ENCODE assay signal across 8 mouse cellular contexts in the genomic region with DNA sequence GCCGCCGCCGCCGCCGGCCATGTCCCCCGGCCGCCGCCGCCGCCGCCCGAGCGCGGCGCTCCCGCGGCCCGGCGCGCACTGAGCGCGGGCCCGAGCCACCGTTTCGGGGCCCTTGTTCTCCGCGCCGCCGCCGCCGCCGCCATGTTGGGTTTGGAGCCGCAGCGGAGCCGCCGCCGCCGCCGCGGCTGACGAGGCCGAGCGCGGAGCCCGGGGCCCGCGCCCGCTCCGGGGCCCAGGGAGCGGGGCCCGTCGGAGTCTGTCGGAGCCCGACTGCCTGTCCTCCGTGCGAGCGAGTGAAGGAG. TPM values are rescaled to one million over a fixed set of nuclear protein-coding genes. Genes with fewer than 3 reads are reported as not detected.
A peak's percentile ranks its signal among the peaks of the same experiment; 100 is the strongest.
DNase-seq lines count a peak whose midpoint lies in the region; ATAC-seq and TF ChIP-seq lines count a peak whose summit lies in the region.

No protein-coding gene starts in this region.

- peak in 1 of 2 experiments; percentile 6 for DNase-seq in spleen, adult 2 months (ENCODE audit: low read depth in 1 of 2, low spot score in 2 of 2)
- no peak for DNase-seq in spleen, postnatal 10 days (ENCODE audit: low spot score in 2 of 2)
- no peak for DNase-seq in stomach, postnatal 0 days (ENCODE audit: low spot score)
- no peak for DNase-seq in frontal cortex, adult 2 months (ENCODE audit: extremely low spot score in 1 of 2, low spot score in 1 of 2)
- no peak for DNase-seq in layer of hippocampus, adult 9-10 months (ENCODE audit: low spot score)

- H3K36me3 ChIP-seq in erythroblast, embryonic 14.5 days (ENCODE audit: control insufficient read depth) = peaks cover 27% of the 10 kb centered on the region
- H3K36me3 ChIP-seq in spleen, adult 2 months (ENCODE audit: control insufficient read depth, insufficient read depth, low read length) = no peaks in the 10 kb centered on the region
- no peaks in the 10 kb centered on the region for H3K36me3 ChIP-seq in limb, embryonic 15.5 days
- H3K36me3 ChIP-seq in stomach, postnatal 0 days (ENCODE audit: control insufficient read depth, insufficient read depth, low read length) = no peaks in the 10 kb centered on the region

- peak overlapping the region; percentile 88 for H3K27ac ChIP-seq in spleen, adult 2 months (ENCODE audit: insufficient read depth, low read length)
- H3K27ac ChIP-seq in limb, embryonic 15.5 days = peak overlapping the region; percentile 94
- H3K27ac ChIP-seq in stomach, postnatal 0 days (replicated peaks) = peak overlapping the region; percentile 93

- peak overlapping the region; percentile 90 for H3K4me3 ChIP-seq in erythroblast, embryonic 14.5 days (replicated peaks)
- peak overlapping the region; percentile 71 for H3K4me3 ChIP-seq in spleen, adult 2 months (ENCODE audit: extremely low read depth, insufficient read depth, insufficient read length)
- H3K4me3 ChIP-seq in limb, embryonic 15.5 days = peak overlapping the region; percentile 95
- H3K4me3 ChIP-seq in stomach, postnatal 0 days (ENCODE audit: low read depth, low read length) = peak overlapping the region; percentile 98

- H3K9me3 ChIP-seq in erythroblast, embryonic 14.5 days (ENCODE audit: control insufficient read depth, low read length) = no peaks in the 10 kb centered on the region
- no peaks in the 10 kb centered on the region for H3K9me3 ChIP-seq in limb, embryonic 15.5 days
- H3K9me3 ChIP-seq in stomach, postnatal 0 days (ENCODE audit: control insufficient read depth, low read length) = no peaks in the 10 kb centered on the region

- no peak for TF ChIP-seq CTCF in spleen, adult 2 months (IDR thresholded peaks at IDR 0.05; ENCODE audit: extremely low read depth, insufficient read depth, insufficient read length, insufficient replicate concordance)
- no peak for TF ChIP-seq CTCF in stomach, postnatal 0 days (IDR thresholded peaks at IDR 0.05; ENCODE audit: low read depth)

- peak overlapping the region; percentile 70 for H3K4me2 ChIP-seq in limb, embryonic 15.5 days
- H3K4me2 ChIP-seq in stomach, postnatal 0 days (replicated peaks; ENCODE audit: low read depth) = peak overlapping the region; percentile 76

- no peak for ATAC-seq in erythroblast, adult 5-6 weeks (replicated peaks; ENCODE audit: low FRiP score, poor library complexity, severe bottlenecking)
- peak; percentile 7; the same call in 1 of the 2 replicates for ATAC-seq in limb, embryonic 15.5 days (ENCODE audit: insufficient number of reproducible peaks, low FRiP score, low TSS enrichment, low read depth)
- ATAC-seq in stomach, postnatal 0 days (ENCODE audit: low FRiP score, low TSS enrichment) = no peak; the same call in 1 of the 2 replicates

- TF ChIP-seq EP300 in stomach, postnatal 0 days (optimal IDR thresholded peaks at IDR 0.05) = no peak

- no peaks in the 10 kb centered on the region for H3K27me3 ChIP-seq in erythroblast, embryonic 14.5 days (ENCODE audit: control insufficient read depth)
- no peaks in the 10 kb centered on the region for H3K27me3 ChIP-seq in spleen, adult 2 months (ENCODE audit: control insufficient read depth, insufficient read depth, low read length)
- no peaks in the 10 kb centered on the region for H3K27me3 ChIP-seq in limb, embryonic 15.5 days
- no peaks in the 10 kb centered on the region for H3K27me3 ChIP-seq in stomach, postnatal 0 days (ENCODE audit: control insufficient read depth, insufficient read depth, low read length)

- peaks cover 72% of the 10 kb centered on the region for H3K4me1 ChIP-seq in erythroblast, embryonic 14.5 days (ENCODE audit: control insufficient read depth)
- H3K4me1 ChIP-seq in spleen, adult 2 months (ENCODE audit: control insufficient read depth, insufficient read depth, insufficient read length) = peaks cover 11% of the 10 kb centered on the region; the same call in 1 of the 2 replicates
- peaks cover 27% of the 10 kb centered on the region for H3K4me1 ChIP-seq in limb, embryonic 15.5 days
- H3K4me1 ChIP-seq in stomach, postnatal 0 days (replicated peaks; ENCODE audit: control insufficient read depth, insufficient read depth) = peaks cover 7% of the 10 kb centered on the region

- whole genome bisulfite sequencing in spleen, adult 2 months = 2% methylated on average over 57 of the region's 57 CpGs
- WGBS in limb, embryonic 15.5 days = 0% methylated on average over 28 of the region's 57 CpGs
- under 1% methylated on average over 21 of the region's 57 CpGs for WGBS in stomach, postnatal 0 days

- peak overlapping the region; percentile 99 for H3K9ac ChIP-seq in limb, embryonic 15.5 days
- H3K9ac ChIP-seq in stomach, postnatal 0 days (ENCODE audit: low read length) = peak overlapping the region; percentile 99

- no peak for TF ChIP-seq POLR2A in spleen, adult 2 months (IDR thresholded peaks at IDR 0.05; ENCODE audit: low read depth, low read length)

RNA-seq across cellular contexts. Expression of a gene that starts 0.2 kb away (rescaled TPM):
- polyA plus RNA-seq in erythroblast, embryonic 14.5 days (2012) = 4.4 and 4.6 TPM in 2 replicates
- total RNA-seq in erythroblast, adult 5-6 weeks (2015; ENCODE audit: low replicate concordance) = 33.6 and 39.0 TPM in 2 replicates
- total RNA-seq in erythroblast, adult 5-6 weeks (2017; ENCODE audit: low replicate concordance) = 57.8 and 59.4 TPM in 2 replicates
- 47.7 and 55.6 TPM in 2 replicates for polyA plus RNA-seq in spleen, adult 2 months (2012; rRNA removed)
- 18.6 and 19.9 TPM in 2 replicates for polyA plus RNA-seq in limb, embryonic 15.5 days (2015; fragmentation: Nextera tagmentation; extraction: Ambion mirVana)
- polyA plus RNA-seq in stomach, postnatal 0 days (2015; fragmentation: Nextera tagmentation; extraction: Ambion mirVana) = 25.2 and 39.8 TPM in 2 replicates
- polyA plus RNA-seq in frontal cortex, adult 2 months (2012; rRNA removed) = 70.2 and 71.3 TPM in 2 replicates

RNA-seq across cellular contexts. Expression of a gene that starts 40.3 kb away (rescaled TPM):
- polyA plus RNA-seq in erythroblast, embryonic 14.5 days (2012) = 0.03 and 0.14 TPM in 2 replicates
- total RNA-seq in erythroblast, adult 5-6 weeks (2015; ENCODE audit: low replicate concordance) = not detected in 2 replicates
- not detected in 2 replicates for total RNA-seq in erythroblast, adult 5-6 weeks (2017; ENCODE audit: low replicate concordance)
- polyA plus RNA-seq in spleen, adult 2 months (2012; rRNA removed) = 0.20 and 0.22 TPM in 2 replicates
- not detected in 2 replicates for polyA plus RNA-seq in limb, embryonic 15.5 days (2015; fragmentation: Nextera tagmentation; extraction: Ambion mirVana)
- 5.4 and 5.7 TPM in 2 replicates for polyA plus RNA-seq in stomach, postnatal 0 days (2015; fragmentation: Nextera tagmentation; extraction: Ambion mirVana)
- not detected in 2 replicates for polyA plus RNA-seq in frontal cortex, adult 2 months (2012; rRNA removed)
